Mouse (Mus musculus): ENCODE data around the gene Gm44511. TPM values are rescaled to one million over a fixed set of nuclear protein-coding genes. Genes with fewer than 3 reads are reported as not detected.

Gene Gm44511
- polyA plus RNA-seq (2011; ENCODE audit: insufficient read length, low read depth, missing spikeins) = not detected in 2 replicates

DNA sequence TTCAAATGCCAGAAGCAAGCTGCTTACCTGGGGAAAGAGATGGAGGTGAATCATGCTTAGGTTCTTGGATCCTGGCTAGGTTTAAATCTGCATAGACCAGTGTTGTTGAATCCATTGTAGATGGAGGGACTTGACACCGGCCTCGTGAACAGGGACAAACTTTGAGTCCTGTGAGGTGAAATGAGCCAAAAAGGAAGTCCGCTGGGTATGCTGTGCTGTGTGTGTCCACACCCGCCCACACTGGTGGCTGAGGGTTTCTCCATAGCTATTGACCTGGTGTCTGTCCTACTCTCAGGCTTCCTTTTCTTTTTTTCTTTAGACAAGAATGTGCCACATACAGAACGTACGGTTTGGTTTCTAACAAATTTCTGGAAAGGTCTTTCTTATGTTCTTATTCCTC, at the start of gene Gm44511, which contains the start of gene Klrb1b:
Gene Gm44511 (minus strand): TSS at position 184 of the 400 bp plus-strand sequence.
Gene Klrb1b (minus strand): TSS at position 200 of the 400 bp plus-strand sequence.
- Histone ChIP-seq H3K4me3 (ENCODE audit: insufficient read depth, low read length) (no peak within 1 kb of the TSS), H3K4me1 (ENCODE audit: control insufficient read depth, insufficient read depth, low read length) (no peaks in the 10 kb centered on the region), H3K27ac (ENCODE audit: insufficient read depth, low read length) (no peak within 1 kb of the TSS)
- TF ChIP-seq CTCF (IDR thresholded peaks at IDR 0.05; ENCODE audit: borderline replicate concordance, insufficient read depth, low read length) (no peak), POLR2A (IDR thresholded peaks at IDR 0.05; ENCODE audit: low read depth, low read length) (no peak)

- Histone ChIP-seq H3K4me3 (ENCODE audit: insufficient read depth, low read length) (no peak overlapping the region), H3K4me1 (ENCODE audit: control insufficient read depth, insufficient read depth, low read length) (no peaks in the 10 kb centered on the region), H3K27ac (ENCODE audit: insufficient read depth, low read length) (no peak overlapping the region)
- no peak for TF ChIP-seq POLR2A (IDR thresholded peaks at IDR 0.05; ENCODE audit: low read depth, low read length)
- no peak for TF ChIP-seq CTCF (IDR thresholded peaks at IDR 0.05; ENCODE audit: borderline replicate concordance, insufficient read depth, low read length)
Measured at GRCm38 (mm10) chr6:128871910-128872610, 45.9 kb upstream of the Gm44511 start.

DNA sequence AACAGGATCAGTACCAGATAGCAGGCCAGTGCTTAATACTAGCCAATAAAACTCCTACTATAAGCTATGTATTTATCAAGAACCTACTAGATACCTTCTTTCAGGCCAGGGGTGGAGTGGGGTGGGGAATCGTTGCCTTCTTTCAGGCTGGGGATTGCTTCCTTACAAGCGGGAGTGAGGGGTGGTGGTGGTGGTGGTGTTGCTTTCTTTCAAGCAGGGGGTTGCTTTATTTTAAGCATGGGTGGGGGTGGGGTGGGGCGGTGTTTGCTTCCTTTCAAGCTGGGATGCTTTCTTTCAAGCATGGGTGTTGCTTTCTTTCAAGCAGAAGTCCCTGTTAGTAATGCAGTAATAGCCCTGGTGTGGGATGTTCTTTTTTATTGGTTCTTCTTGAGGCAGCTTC, 42.7 kb upstream of the Gm44511 start:
- no peak for TF ChIP-seq CTCF (IDR thresholded peaks at IDR 0.05; ENCODE audit: borderline replicate concordance, insufficient read depth, low read length)
- TF ChIP-seq POLR2A (IDR thresholded peaks at IDR 0.05; ENCODE audit: low read depth, low read length) = no peak
- H3K4me1 ChIP-seq (ENCODE audit: control insufficient read depth, insufficient read depth, low read length) = no peaks in the 10 kb centered on the region
- no peak overlapping the region for H3K4me3 ChIP-seq (ENCODE audit: insufficient read depth, low read length)
- no peak overlapping the region for H3K27ac ChIP-seq (ENCODE audit: insufficient read depth, low read length)

DNA sequence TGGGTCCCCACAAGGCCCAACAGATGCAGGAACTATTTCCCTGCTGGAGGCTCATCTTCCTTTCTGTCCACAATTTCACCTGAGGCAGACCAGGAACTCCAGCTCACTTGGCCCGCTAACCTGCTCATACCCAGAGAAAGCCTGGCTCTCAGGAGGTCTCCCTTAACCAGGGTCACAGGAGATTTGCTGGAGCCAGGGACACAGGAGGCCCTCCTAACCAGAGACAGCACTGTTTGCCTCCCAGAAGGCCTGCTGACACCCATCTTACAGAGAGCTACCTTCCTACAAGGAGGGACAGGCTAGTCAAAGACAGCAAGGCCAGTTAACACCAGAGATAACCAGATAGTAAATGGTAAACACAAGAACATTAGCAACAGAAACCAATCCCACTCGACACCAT, 31.9 kb upstream of the Gm44511 start:
- no peak overlapping the region for H3K4me3 ChIP-seq (ENCODE audit: insufficient read depth, low read length)
- TF ChIP-seq CTCF (IDR thresholded peaks at IDR 0.05; ENCODE audit: borderline replicate concordance, insufficient read depth, low read length) (no peak), POLR2A (IDR thresholded peaks at IDR 0.05; ENCODE audit: low read depth, low read length) (no peak)
- H3K4me1 ChIP-seq (ENCODE audit: control insufficient read depth, insufficient read depth, low read length) = no peaks in the 10 kb centered on the region
- H3K27ac ChIP-seq (ENCODE audit: insufficient read depth, low read length) = no peak overlapping the region

DNA sequence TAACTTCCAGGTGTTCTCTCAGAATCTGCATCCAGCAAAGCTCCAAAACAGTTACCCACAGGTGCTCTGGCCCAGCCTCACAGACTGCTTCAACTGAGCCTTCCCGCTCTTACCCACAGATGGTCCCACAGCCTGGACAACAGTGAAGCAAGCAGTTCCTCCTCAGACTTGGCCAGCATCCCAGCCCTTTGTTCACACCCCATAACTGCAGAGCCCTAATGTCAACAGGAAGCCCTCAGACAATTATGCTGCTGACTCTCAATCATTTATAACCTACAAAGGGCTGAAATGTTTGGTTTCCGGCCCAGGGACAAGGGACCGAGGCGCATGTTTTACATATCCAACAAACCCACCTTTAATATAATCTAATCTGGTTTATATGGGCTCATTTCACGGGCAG, 30.1 kb upstream of the Gm44511 start:
- Histone ChIP-seq H3K27ac (ENCODE audit: insufficient read depth, low read length) (no peak overlapping the region), H3K4me3 (ENCODE audit: insufficient read depth, low read length) (no peak overlapping the region), H3K4me1 (ENCODE audit: control insufficient read depth, insufficient read depth, low read length) (no peaks in the 10 kb centered on the region)
- TF ChIP-seq POLR2A (IDR thresholded peaks at IDR 0.05; ENCODE audit: low read depth, low read length) (no peak), CTCF (IDR thresholded peaks at IDR 0.05; ENCODE audit: borderline replicate concordance, insufficient read depth, low read length) (no peak)

DNA sequence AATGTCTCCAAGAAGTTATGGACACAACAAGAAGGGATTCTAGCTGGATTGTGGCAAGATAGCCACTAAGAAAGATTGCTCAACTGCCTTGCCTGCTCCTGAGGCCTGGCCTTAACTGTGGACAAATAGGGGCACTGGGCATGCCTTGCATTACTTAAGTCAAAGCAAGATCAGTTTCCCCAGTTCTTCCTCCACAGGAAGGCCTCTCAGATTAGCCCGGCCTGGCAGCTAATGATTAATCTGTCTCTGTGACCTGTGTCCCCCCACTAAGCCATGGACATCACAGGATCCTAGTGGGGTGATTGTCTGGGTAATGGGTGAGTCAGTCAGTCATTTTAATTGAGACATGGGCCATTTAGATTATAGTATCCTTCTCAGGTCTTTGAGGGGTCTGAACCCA, 29.4 kb upstream of the Gm44511 start:
- TF ChIP-seq POLR2A (IDR thresholded peaks at IDR 0.05; ENCODE audit: low read depth, low read length) (no peak), CTCF (IDR thresholded peaks at IDR 0.05; ENCODE audit: borderline replicate concordance, insufficient read depth, low read length) (no peak)
- H3K4me3 ChIP-seq (ENCODE audit: insufficient read depth, low read length) = no peak overlapping the region
- no peak overlapping the region for H3K27ac ChIP-seq (ENCODE audit: insufficient read depth, low read length)
- no peaks in the 10 kb centered on the region for H3K4me1 ChIP-seq (ENCODE audit: control insufficient read depth, insufficient read depth, low read length)

DNA sequence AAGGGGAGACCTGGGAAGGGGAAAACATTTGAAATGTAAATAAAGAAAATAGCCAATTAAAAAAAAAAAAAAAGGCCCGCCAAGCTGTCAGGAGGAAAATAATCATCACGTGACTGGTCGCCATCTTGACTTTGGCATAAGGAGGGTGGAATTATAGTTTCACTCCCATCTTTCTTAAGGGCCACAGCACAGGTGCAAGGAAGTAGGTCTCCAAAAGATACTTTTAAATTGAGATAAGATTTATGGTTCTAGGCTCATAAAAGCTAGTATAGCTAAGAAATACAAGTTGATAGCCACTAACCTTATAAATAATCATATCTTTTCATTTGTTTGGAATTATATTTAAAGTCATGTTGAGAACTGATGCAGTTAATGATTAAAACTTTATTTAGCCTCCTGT, 28.8 kb upstream of the Gm44511 start:
- Histone ChIP-seq H3K4me3 (ENCODE audit: insufficient read depth, low read length) (no peak overlapping the region), H3K4me1 (ENCODE audit: control insufficient read depth, insufficient read depth, low read length) (no peaks in the 10 kb centered on the region), H3K27ac (ENCODE audit: insufficient read depth, low read length) (no peak overlapping the region)
- TF ChIP-seq POLR2A (IDR thresholded peaks at IDR 0.05; ENCODE audit: low read depth, low read length) (no peak), CTCF (IDR thresholded peaks at IDR 0.05; ENCODE audit: borderline replicate concordance, insufficient read depth, low read length) (no peak)

GRCm38 (mm10) chr6:128854024-128854820, 28.1 kb upstream of the Gm44511 start:
- TF ChIP-seq POLR2A (IDR thresholded peaks at IDR 0.05; ENCODE audit: low read depth, low read length) = no peak
- no peak for TF ChIP-seq CTCF (IDR thresholded peaks at IDR 0.05; ENCODE audit: borderline replicate concordance, insufficient read depth, low read length)
- Histone ChIP-seq H3K27ac (ENCODE audit: insufficient read depth, low read length) (no peak overlapping the region), H3K4me3 (ENCODE audit: insufficient read depth, low read length) (no peak overlapping the region), H3K4me1 (ENCODE audit: control insufficient read depth, insufficient read depth, low read length) (no peaks in the 10 kb centered on the region)

DNA sequence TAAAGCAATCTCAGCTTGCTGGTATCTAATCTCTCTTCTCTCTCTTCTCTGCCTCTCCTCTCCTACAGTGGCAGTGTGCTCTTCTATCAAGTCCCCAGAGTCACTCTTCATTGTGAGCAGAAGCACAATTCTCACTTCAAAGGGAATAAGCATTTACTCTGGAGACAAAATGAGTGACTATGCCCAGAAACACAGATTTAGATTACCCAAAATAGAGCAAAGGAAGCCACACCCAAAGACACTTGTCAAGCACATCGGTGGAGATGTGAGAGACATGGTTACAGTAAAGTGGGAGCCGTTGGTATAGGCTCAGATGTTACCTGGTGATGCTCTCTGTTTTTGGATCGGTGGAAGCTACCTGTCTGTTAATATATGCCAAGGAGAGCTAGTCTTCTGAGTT, 26.7 kb upstream of the Gm44511 start:
- Histone ChIP-seq H3K4me3 (ENCODE audit: insufficient read depth, low read length) (no peak overlapping the region), H3K27ac (ENCODE audit: insufficient read depth, low read length) (no peak overlapping the region), H3K4me1 (ENCODE audit: control insufficient read depth, insufficient read depth, low read length) (no peaks in the 10 kb centered on the region)
- no peak for TF ChIP-seq POLR2A (IDR thresholded peaks at IDR 0.05; ENCODE audit: low read depth, low read length)
- TF ChIP-seq CTCF (IDR thresholded peaks at IDR 0.05; ENCODE audit: borderline replicate concordance, insufficient read depth, low read length) = no peak

DNA sequence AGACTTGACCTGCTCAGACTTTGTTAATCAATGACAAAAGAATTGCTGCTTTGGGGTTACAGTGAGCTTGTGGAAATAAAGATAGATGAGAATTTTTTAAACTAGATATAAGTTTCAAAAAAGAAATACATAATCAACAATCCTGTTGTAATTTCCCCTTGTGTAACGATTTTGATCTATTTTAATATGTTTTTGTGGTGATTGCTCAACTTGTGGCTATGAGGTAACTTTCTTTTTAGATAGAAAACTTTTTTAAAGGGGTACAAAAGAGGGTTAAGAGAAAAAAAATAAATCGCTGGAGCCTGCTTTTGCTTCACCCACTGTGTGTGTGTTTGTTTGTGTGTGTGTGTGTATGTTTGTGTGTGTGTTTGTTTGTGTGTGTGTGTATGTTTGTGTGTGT, 25.0 kb upstream of the Gm44511 start:
- no peaks in the 10 kb centered on the region for H3K4me1 ChIP-seq (ENCODE audit: control insufficient read depth, insufficient read depth, low read length)
- TF ChIP-seq CTCF (IDR thresholded peaks at IDR 0.05; ENCODE audit: borderline replicate concordance, insufficient read depth, low read length) (no peak), POLR2A (IDR thresholded peaks at IDR 0.05; ENCODE audit: low read depth, low read length) (no peak)
- H3K4me3 ChIP-seq (ENCODE audit: insufficient read depth, low read length) = no peak overlapping the region
- H3K27ac ChIP-seq (ENCODE audit: insufficient read depth, low read length) = no peak overlapping the region
